Mouse (Mus musculus) heart, postnatal 36 days (tissue): ENCODE measurements around the gene Snx27. TPM values are rescaled to one million over a fixed set of nuclear protein-coding genes. Genes with fewer than 3 reads are reported as not detected.

Experiments used
- DNase-seq, 2 experiments: peaks; one replicate each; pipeline ENCODE4 v3.0.0; 2021 to 2022
- intact Hi-C: fragments of 180-260 bp; cut with DNase I; formaldehyde crosslinking; loops from one replicate; pipeline ENCODE4 v1.15.1; 2025
- total RNA-seq, 2 experiments: library from RNA; stranded (reverse); gene quantifications; 2 replicates each; pipeline ENCODE4 v1.2.3; 2021

The Snx27 gene
- total RNA-seq = 10 to 100 TPM; 27.8 to 28.8 TPM

DNA sequence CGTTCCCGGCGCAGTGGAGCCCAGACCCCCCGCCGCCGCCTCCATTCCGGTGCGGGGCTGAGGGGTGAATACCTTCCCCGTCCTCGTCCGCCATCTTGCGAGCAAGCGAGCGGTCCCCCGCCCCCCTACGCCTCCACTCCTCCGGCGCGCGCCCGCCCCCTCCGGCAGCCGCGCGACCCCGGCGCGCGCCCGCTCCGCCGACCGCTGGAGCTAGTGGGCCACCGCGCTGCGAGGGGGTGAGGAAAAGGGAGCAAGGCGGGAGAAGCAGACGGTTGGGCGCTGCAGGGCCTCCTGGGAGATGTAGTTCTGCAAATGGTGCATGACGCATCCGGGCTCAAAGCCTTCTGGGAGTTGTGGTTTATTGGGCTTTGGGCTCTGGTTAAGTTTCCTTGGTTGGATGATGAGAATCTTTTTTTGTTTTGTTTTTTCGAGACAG lies at the start of gene Snx27:
TSS of gene Snx27 (minus strand) at position 261 of the 436 bp plus-strand sequence.
- peak; percentile 82 to 91 for DNase-seq
- intact Hi-C loops = no loop called here

GRCm38 (mm10) chr3:94629876-94630275 lies 47.4 kb upstream of the Snx27 start:
- DNase-seq = no peak
- intact Hi-C loops = no loop called here

DNA sequence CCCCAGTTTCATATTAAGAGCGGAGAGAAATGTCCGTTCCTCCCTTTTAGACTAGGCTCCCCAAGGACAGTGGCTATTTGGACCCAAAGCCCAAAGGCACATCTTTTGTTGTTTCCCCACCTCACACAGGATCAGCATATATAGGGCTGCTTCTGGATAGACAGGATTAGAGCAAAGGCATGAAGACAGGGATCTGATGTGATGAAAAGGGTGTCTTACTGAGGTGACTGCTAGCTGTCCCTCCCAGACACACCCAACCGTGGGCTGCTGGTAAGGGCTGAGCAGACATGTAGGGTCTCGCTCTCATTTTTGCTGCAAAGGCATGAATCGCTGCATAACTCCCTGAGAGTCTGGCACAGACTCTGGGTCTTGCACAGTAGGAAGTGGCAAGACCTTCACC lies 46.2 kb upstream of the Snx27 start:
- no peak for DNase-seq
- intact Hi-C loops = no loop called here

- DNase-seq = no peak
- intact Hi-C loops = no loop called here
Measured at GRCm38 (mm10) chr3:94624281-94624680, 41.8 kb upstream of the Snx27 start.

DNA sequence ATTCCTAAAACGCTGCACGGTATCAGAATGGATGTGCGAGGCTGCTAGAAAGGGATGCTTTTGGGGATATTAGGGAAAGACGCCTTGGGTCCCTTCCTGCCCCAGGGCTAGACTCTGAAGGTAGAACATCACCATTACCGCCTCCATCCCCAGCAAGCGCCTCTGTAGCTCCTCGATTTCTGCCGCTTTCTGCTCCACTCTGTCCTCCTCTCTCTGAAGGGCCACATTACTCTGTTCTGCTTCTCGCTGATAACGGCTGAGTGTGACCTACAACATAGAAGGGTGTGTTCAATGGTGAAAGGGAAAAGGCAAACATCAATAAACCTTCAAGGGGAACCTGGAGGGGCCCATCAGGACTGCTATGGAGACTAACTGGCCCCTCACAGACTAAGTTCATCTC lies 40.0 kb upstream of the Snx27 start:
- intact Hi-C loops = no loop called here

GRCm38 (mm10) chr3:94621740-94622507 lies 39.4 kb upstream of the Snx27 start:
- intact Hi-C loops = no loop called here
- peak; percentile 14 to 28 for DNase-seq

More for the DNA sequence above, 40.0 kb upstream of the Snx27 start:
- DNase-seq = no peak

GRCm38 (mm10) chr3:94616717-94617116 lies 34.2 kb upstream of the Snx27 start:
- DNase-seq = peak; percentile 41 to 56
- intact Hi-C loops = loop anchor here (2.0 kb wide), 2 partner anchors 232 to 286 kb away; no protein-coding TSS in a partner anchor

DNA sequence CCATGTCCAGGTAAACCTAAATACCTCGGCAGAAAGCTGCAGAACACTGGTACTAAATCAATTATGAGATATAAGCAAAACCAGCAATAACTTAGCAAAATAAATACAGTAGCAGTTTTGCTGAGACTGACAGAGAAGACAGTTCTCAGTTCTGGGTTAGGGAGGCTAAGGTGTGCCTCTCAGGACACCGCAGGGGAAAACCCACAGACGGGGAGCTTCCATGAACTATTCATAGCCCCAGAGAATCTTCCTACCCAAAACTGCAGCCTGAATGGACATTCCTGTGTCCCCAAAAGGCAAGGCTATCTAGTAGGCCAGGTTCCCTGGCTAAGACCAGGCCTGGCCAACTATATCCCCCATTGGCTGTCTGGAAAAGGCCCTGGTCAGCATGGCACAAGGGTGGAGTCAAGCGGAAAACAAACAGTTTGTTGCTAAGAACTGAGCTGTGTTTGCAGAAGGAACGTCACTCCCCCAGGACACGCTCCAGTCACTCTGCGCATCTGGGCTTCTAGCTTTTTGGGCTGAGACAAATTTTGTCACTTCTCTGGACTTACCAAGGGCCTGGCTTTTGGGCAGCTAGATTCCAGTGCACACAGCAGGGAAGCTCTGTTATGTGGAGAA lies 30.9 kb upstream of the Snx27 start:
- DNase-seq = peak; percentile 26 to 40
- intact Hi-C loops = no loop called here

- intact Hi-C loops = no loop called here
- peak in 1 of 2 experiments; percentile 18 for DNase-seq
Measured at GRCm38 (mm10) chr3:94612274-94612673, 29.8 kb upstream of the Snx27 start.

DNA sequence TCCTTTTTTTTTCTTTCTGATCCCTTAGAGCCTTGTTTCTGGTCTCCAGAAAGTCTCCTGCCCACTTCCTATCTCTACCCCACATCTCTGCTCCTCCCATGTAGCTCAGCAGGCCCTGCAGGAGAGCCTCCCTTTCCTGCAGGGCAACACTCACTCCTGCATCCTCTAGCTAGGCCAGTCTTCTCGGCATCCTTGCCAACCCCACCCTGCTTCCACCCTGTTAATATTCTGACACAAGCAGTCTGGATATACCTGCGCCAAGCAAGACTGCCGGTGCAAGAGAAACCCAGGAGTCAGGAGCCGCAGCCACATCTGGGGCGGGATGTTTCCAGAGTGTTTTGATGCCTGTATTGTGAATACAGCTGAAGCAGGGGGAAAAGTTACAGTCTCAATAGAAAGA lies 29.3 kb upstream of the Snx27 start:
- peak in 1 of 2 experiments; percentile 11 for DNase-seq
- intact Hi-C loops = no loop called here

- DNase-seq = peak in 1 of 2 experiments; percentile 14
- intact Hi-C loops = no loop called here
Measured at GRCm38 (mm10) chr3:94611343-94611742, 28.8 kb upstream of the Snx27 start.

DNA sequence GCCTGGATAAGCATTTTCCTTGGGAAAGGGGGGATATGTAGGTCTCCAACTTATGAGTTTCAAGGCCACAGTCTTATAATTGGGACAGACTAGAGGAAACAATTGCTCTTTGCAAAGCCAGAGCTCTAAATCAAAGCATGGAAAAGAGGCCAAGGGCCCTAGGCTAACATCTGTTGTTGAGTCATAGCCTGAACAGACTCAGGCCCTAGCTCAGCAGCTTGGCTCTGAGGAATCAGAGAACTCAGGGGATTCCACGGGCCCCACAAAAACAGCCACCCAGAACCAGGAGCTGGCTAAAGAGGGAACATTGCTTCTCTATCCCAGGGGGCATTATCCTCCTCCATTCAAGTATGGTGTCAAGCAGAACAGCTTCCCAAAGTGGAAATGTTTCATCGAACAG lies 28.1 kb upstream of the Snx27 start:
- intact Hi-C loops = no loop called here

GRCm38 (mm10) chr3:94609621-94610020 lies 27.1 kb upstream of the Snx27 start:
- intact Hi-C loops = no loop called here
- DNase-seq = no peak

More for the DNA sequence above, 28.1 kb upstream of the Snx27 start:
- DNase-seq = peak in 1 of 2 experiments; percentile 28

GRCm38 (mm10) chr3:94601959-94602358 lies 19.4 kb upstream of the Snx27 start:
- DNase-seq = peak; percentile 44 to 68
- intact Hi-C loops = loop anchor here (1.0 to 2.0 kb wide), 3 partner anchors 67 to 235 kb away; no protein-coding TSS in a partner anchor

GRCm38 (mm10) chr3:94597224-94597779 lies 14.8 kb upstream of the Snx27 start:
- intact Hi-C loops = no loop called here
- no peak for DNase-seq

DNA sequence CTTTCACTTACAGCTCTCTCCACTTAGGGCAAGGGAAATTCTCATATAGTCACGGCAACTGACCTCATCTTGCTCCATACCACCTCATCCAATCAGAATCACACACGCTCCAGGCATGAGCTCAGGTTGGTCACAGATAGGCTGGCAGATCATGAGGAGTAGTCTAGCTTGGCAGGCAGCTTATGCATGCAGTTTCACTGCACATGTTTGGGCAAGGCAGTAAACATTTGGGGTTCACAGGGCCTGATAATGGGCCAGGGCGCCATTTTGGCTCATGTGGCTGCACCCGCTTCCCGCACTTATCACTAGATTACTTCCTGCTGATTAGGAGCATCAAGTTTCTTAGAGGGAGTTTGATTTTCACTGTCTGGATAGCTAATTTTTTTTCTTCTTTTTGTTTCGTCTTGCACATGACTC lies 13.4 kb upstream of the Snx27 start:
- no peak for DNase-seq
- intact Hi-C loops = no loop called here

GRCm38 (mm10) chr3:94591066-94591465 lies 8.6 kb upstream of the Snx27 start:
- DNase-seq = no peak
- intact Hi-C loops = no loop called here

DNA sequence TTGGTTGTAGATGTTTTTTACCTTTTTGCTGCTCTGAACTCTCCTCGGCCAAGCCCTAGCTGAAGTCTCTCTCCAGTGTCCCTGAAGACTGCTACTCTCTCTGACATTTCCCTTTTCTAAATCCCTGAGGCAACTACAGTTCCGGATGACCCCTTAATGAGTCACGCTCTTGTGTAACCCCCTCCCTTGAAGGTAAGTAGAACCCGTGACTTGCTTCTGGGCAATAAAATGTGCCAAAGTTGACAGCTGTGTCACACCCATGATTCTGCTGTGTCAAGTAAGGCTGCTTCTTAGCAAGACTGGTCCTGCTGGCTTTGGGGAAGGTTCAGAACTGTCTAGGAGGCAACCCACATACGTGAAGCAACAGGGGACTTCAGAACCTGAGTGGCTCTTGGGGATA lies 5.4 kb upstream of the Snx27 start:
- no peak for DNase-seq
- intact Hi-C loops = no loop called here

- DNase-seq = no peak
- intact Hi-C loops = no loop called here
Measured at GRCm38 (mm10) chr3:94582944-94583343, 428 bp upstream of the Snx27 start.

GRCm38 (mm10) chr3:94581793-94582455 lies 592 bp downstream of the Snx27 start:
- intact Hi-C loops = no loop called here
- DNase-seq = no peak
